Mouse (Mus musculus) kidney, adult 2 months (tissue): ENCODE results near the gene Smg6.

Experiments used
- CTCF ChIP-seq: fragments of 200-500 bp; conservative IDR thresholded peaks from 2 replicates; pipeline ENCODE4 v1.5.1; 2011; ENCODE audit warnings: low read depth, mild to moderate bottlenecking, control low read depth, low read length, moderate library complexity, mixed read lengths; ENCODE audit not compliant: insufficient read depth, insufficient read length
- POLR2A ChIP-seq: fragments of 200-500 bp; IDR thresholded peaks from one replicate; pipeline ENCODE4 v1.6.1; 2011; ENCODE audit warnings: low read depth, low read length, control low read depth

DNA sequence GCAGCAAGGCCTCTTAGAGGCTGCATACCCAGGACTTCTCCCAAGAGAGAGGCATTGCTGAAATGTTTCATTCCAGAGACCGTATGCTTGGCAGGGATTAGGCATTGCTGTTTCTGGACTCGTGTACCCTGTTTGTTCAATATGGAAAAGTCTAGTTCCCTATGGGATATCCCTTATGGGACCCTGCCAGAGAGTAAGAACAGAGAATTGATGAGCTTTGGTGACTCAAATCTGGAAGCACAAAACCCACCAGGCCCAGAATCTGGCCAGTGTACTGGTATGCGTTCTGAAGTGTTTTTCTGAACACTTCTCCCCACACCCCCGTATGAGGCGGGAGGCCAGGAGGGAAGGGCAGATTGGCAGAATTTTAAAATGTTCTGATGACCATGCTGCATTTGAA lies 64.9 kb downstream of the Smg6 start:
- TF ChIP-seq CTCF (no peak), POLR2A (no peak)
